Mouse (Mus musculus) adrenal gland, postnatal 36 days (tissue): ENCODE measurements around the gene Gm6871. TPM values are rescaled to one million over a fixed set of nuclear protein-coding genes. Genes with fewer than 3 reads are reported as not detected.

ENCODE experiments used
- total RNA-seq, 2 experiments: library from RNA; stranded (reverse); gene quantifications; 2 replicates each; pipeline ENCODE4 v1.2.3; 2021

The Gm6871 gene
- total RNA-seq, 2 experiments from 2014 or later: 0.26 TPM; not detected in 1

Other genes with a start within 250 kb of the Gm6871 start
- gene AI987944, start 180.3 kb downstream of the Gm6871 start, total RNA-seq: 10 to 100 TPM; 10.8 to 13.1 TPM
- gene Vmn2r57, start 125.0 kb downstream of the Gm6871 start, total RNA-seq: under 1 TPM; 0.30 to 0.40 TPM
- not detected for gene Gm20449, start 74.2 kb downstream of the Gm6871 start, total RNA-seq
- gene AW146154, start 73.8 kb downstream of the Gm6871 start, total RNA-seq: 10 to 100 TPM in 1 of 2 experiments, 1 to 10 TPM in 1; 6.8 to 10.3 TPM
- gene 2610021A01Rik, start 25.6 kb upstream of the Gm6871 start, total RNA-seq: 10 to 100 TPM; 13.8 to 14.2 TPM
- gene Zfp788, start 59.5 kb upstream of the Gm6871 start, total RNA-seq: 10 to 100 TPM; 11.1 to 13.6 TPM